Mouse (Mus musculus): ENCODE results near the gene Cdh11. TPM values are rescaled to one million over a fixed set of nuclear protein-coding genes. Genes with fewer than 3 reads are reported as not detected.

Gene Cdh11
- 0.15 TPM for polyA plus RNA-seq (2017; shearing (Covaris generic))

GRCm38 (mm10) chr8:102785592-102786416 lies at the start of gene Cdh11:
Gene Cdh11, minus strand, starts transcription at chr8:102785642.

Data from CD4-positive, CD25-positive, alpha-beta regulatory T cell, adult 9 weeks (primary cell).